Mouse (Mus musculus) cerebellum, adult 8-10 months (tissue): ENCODE measurements around the gene Fars2.

Experiments used
- DNase-seq: peaks from one replicate; pipeline ENCODE4 v3.0.0; 2022

Fars2 gene

DNA sequence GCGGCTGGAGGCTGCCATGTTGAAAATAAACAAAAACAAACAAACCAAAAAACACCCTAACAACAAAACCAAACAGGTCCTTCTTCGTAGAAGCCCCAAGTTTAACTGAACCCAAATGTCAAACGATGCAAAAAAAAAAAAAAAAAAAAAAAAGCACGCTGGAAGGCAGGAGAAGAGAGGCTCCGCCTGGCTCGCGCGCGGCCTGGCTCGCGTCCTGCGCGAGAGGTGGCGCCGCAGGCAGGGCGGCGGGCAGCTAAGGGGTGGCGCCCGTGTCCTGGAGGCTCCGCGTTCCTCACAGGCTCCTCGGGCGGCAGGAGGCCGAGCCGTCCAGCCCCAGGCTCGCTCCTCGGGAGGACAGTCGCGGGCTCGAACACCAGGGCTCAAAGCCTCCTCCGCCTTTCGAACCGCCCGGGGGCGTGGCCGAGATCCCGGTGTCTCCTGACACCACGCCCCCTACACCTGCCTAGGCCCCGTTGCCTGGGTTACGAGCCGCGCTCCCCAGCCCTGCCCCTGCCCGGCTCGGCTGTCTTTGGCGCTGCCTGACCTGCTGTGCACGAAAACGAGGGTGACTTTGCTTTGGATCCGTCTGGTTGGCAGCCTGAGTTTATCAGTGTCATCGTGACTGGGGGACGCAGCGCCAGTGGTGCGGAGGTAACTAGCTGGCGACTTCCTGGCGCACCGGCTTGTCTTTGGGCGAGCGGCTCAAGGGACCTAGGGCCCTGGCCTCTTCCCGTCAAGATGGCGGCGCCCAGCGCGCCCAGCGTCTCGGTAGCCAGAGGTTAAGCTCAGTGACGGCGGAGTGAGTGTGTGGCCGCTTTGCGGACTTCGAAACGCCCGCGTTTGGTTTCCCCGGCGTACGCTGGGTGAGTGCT lies at the start of gene Fars2, which contains the start of gene Lyrm4:
Gene Fars2 (plus strand): TSS at position 270 of the 872 bp plus-strand sequence.
Gene Lyrm4 (minus strand): TSS at position 384 of the 872 bp plus-strand sequence.
- peak; percentile 97 for DNase-seq

DNA sequence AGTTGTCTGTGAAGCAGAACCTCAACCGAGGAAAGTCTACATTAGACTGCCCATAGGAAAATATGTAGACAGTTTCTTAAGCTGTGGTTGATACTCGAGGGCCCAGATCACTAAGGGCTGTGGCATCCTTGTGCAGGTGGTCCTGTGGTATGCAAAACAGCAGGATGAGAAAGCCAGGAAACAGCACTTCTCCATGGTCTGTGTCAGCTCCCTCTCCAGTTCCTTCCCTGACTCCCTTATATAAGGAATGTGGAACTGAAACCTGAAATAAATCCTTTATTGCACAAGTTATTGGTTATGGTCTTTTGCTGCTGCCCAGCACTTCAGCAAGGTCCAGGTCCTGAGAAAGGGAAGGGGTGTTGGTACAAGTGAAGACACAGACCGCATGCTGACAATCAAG lies 42.7 kb upstream of the Fars2 start:
- no peak for DNase-seq

DNA sequence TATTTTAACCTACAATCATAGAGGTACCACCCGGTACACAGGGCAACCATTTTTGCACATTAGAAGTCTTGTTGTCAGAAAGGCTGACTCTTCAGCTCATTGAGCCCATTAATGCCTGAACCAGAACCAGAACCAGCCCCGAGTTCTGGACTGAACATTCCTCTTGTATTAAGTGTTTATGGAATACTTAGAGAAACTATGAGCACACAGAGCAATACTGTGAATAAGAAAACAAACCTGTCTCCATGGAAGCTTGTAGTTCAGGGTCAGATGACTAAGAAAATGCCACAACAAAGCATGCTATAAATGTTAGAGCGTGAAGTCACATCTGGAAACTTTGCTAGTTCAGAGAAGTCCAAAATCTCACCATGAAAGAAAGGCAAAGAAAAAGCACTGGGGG lies 35.6 kb upstream of the Fars2 start:
- DNase-seq = no peak

DNA sequence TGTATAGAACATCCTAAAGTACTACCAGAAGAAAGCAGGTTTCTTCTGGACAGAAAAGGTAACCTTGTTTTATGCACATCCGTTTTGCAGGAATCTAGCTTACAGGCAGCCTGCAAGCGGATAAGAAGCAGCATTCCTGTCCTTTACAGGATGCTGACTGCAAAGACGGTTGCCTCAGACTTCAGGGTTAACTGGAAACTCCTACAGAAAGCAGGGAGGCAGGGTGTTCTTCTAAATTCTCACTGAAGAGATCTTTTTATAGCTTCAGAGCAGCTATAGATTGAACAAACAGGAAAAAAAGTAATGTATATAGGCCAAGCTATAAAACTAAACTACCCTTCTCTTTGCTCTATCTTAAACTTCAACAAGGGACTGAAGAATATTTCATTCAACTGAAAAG lies 32.5 kb upstream of the Fars2 start:
- DNase-seq = no peak

DNA sequence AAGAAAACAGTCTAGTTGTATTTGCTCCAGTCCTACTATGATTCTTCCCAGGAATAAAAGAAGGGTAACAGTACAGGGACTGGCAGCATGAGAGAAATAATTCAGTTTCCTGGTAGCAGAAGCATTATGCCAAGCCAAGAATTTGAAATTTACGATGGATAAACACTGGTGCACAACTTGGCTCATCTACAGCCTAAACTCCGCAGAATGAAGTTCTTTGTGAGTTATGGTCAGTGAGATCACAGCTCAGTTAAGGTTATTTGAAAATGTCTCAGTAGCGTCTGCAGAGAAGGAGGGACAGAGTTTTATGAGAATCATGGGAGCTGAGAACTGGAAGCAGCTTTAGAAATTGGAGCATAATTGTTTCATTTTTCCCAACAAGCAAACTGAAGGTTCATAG lies 31.2 kb upstream of the Fars2 start:
- no peak for DNase-seq

DNA sequence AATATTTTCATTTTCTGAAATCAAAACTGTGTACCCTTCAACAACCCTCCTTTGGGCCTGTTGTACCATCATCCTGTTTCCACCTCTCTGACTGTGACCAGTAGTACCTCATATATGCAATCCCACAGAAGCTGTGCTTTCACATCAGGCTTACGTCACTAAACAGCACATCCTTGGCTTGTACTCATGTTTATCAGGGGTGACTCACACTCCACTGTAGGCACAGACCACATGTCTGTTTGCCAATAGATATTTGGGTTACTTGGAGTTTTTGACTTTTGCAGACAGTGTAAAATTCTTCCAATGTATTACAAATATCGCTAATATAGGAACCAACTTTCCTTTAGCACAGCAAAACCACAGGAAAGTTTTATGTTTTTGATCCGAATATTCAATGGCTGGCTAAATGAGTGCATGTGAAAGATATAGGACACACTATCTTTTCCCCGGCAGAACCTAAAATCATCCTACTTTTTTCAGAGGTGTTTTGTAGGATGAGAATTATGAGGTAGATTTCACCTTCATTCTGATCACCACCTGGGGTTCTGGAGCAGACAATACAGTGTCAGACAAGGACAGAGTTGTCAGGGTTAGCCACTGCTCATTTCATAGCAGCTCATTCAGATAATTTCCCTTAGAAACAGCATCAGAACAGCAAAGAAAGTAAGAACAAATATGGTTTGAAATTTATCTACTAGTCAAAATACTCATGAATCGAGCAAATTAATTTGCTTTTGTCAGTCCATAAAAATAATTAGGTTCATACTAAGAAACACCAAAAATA lies 30.4 kb upstream of the Fars2 start:
- no peak for DNase-seq

DNA sequence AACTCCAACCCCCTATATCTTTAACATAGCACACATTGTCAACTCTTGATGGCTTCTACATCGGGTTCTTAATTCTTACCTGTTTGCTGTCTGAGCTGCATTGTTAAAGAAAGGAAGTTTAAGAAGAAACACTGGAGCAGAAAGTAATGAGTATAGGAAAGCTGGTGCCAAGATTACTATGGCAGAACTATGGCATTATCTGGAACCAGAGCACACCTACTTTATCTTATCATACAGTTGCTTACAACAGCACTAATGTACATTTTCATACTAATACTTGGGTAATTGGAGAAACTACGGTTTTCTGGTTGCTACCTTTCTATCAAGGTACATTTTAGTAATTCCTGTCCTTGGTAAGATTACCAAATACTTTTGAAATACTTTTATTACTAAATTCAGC lies 29.8 kb upstream of the Fars2 start:
- DNase-seq = no peak

DNA sequence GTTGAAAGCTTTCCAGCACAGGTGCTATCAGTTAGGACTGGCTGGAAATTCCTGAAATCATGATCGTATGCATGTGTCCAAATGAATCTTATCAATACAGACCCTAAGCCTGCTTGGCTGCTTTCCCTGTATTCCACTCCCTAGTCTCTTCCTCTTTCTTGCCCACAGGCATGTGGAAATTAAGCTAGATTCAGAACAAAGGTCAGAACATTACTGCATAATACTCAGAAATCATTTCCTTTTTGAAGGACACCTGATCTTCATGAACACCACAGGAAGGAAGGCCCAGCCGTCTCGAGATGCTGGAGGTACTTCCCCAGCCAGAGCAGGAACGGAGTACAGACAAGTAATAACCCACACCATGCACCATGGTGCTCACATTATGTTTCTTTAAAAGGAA lies 29.0 kb upstream of the Fars2 start:
- DNase-seq = no peak

DNA sequence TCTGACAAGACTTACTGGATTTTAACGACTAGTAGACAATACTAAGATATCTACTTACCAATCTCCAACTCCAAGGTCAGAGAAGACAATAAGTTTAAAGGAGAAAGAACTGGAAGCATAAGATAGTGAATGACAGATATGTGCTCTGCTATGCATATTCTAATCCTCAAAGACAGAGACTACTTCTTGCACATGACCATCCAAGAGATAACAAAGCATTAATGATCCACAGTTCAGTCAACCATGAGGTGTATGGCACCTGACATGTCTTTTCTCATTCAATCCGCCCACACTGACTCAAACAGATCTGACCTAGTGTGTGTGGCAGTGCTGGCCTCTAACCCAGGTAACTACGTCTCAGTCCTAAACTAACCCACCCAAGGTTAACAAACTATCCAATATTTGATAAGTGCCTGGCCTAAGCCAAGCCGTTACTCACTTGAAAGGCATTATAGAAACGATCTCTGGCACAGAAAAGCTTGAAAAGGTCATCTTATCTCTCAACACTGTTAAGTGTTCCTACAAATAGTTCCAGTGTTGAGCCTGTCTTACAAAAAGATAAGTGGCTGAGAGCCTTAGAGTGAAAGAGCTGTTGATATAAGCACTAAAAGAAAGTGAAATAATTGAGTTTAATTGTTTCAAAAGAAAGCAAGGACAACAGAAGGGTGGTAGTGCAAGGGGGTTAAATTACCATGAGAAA lies 20.4 kb upstream of the Fars2 start:
- DNase-seq = no peak

DNA sequence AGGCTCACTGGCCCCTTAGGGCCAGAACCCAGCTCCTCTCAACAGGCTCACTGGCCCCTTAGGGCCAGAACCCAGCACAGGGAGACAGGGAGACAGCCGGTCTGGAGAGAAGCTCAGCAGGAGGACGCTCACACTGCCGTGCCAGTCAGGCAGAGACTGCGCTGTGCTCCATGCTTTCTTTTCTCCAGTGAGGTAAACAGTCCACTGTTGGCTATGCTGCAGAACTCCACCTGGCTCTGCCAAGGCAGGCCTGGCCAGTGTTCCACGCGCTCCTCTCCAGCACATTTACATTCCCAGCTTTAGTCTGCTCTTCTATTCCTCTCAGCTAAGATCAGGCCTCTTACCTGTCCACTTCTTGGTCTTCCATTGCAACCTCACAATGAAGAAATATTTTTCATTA lies 11.6 kb upstream of the Fars2 start:
- DNase-seq = peak; percentile 39

DNA sequence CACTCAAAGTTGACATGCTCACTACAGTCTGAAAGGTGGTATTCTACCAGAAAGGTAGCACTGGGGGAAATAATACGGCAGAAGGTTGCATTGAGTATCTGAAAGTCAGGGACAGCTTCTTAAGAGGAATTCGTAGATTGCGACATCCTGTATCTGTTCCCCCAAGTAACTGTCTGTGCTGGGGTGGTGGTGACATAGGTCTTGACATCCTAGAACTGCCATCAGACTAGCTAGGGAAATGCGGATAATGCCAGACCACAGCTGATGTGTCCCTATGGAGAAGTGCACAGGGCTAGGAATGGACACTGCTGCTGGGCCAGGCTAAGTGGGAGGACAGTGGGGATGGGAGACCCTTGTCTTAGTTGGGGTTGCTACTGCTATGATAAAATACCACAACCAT lies 8.7 kb upstream of the Fars2 start:
- no peak for DNase-seq

DNA sequence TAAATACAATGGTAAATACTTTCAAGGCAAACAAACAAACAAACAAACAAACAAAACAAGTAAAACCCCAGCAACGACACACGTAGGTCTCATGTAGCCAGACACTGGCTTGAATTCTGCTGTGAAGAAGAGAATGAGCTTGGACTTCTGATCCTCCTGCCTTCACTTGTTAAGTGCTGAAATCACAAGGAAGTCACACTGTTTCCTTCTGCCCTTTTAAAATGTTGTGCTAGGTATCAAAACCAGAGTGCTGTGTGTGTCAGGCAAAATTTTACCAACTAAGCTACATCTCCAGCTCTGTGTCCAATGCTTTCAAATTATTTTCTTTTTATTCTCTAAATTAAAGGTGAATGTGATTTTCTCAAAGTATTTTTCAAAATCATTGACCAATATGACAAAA lies 5.9 kb upstream of the Fars2 start:
- no peak for DNase-seq

DNA sequence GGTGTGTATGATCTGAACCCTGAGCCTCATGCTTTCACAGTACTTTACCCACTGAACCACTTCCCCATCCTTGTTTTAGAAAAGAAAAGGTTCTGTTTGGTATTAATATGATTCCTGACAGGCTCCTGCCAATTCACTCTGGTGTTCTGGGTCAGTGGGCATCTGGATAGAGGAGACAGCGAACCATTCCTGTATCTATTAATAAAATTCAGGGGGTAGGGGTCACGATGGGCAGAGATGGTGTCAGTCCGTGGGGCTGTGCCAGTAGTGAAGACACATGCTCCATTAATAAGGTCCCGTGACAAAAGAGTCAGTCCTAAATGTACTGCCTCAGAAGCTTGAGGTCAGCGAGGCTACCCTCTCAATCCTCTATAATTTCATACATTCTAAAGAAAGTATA lies 4.0 kb upstream of the Fars2 start:
- DNase-seq = no peak

DNA sequence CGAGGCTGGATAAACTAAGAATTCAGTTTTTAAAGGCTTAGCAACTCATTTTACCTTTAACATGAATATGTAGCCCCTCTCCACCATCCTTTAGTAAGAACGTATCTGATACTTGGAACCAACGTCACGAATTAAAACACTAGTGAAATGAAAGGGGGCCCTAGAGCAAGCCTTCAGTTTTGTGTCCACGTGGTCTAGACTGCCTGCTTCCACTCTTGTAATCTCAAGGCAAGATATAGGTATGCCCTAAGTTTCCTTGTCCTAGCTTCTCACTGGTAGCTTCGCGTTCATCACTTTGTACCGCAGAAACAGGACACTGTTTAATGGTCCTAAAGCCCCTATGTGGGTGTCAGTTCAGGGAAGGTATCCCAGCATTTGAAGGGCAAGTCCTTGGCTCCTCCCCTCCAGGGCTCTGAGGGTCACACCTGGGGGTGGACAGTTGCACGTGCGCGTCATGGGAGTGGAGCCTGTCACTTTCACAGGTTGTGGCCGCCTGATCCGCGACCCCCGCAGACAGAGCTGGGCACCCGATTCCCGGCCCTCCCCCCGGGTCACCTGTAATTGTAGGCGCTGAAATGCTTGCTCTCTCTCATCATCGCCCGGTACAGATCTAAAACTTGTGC lies 581 bp upstream of the Fars2 start:
- peak; percentile 47 for DNase-seq

DNA sequence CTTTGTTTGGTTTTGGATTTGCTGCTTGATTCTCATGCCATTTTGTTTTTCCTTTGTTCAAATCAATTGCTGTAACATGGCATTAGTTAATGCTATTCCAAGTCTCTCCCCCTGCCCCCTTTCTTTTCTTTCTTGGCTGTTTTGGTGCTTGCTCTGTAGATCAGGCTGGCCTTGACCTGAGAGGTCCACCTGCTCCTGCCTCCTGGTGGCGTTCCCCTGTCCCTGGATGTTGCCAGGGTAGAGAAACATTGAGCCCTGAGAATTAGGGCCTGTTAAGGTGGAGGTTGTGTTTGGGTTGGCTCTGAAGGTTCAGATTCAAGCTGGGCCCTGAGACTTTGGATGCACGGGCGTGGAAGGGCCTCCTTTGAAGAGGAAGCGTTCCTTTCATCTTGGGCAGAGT lies 2.5 kb downstream of the Fars2 start:
- DNase-seq = no peak

DNA sequence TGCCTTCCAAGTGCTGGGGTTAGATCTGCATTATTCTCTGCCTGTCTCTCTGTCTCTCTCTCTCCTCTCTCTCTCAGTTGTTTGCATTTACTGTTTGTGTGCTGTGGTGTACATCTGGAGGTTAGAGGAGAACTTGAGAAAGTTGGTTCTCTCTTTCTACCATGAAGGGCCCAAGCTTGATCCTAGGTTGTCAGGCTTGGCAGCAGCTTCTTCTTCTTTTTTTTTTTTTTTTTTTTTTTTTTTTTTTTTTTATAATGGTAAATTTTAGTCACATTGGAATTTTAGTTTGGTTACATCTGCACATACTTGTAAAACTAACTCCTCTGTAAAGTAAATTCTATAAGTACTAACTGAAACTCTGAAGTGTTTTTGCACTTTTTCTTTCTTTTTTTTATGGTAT lies 3.4 kb downstream of the Fars2 start:
- DNase-seq = no peak

DNA sequence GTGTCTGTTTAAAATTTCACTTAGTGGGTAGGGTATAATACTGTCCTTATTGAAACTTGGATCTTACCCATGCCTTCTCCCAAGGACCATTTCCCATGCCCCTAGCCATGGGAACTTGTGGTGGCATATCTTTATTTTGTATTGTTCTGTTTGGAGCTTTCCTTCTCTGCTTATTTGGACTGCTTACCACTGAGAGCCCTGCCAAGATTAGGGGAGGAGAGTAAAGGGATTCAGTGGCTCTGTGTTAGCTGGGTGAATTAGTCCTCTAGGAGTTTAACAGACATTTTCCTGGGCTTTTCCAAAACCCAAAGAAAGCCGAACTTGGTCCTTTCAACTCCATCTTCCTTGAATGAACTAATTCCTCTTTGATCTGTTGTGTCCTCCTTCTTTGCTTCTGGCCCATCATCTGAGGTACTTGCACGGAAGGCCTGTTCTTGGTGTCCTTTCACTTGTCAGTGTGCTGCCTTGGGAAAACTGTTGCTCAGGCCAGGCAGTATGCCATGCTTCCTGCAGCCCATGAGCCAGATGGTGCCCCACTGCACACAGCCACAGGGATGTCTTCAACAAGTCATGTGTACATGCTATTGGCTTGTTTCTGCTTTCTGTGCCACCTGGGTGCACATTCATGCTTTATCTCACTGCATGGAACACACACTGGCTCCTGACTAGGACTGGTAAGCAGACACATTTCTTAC lies 12.3 kb downstream of the Fars2 start:
- DNase-seq = no peak

DNA sequence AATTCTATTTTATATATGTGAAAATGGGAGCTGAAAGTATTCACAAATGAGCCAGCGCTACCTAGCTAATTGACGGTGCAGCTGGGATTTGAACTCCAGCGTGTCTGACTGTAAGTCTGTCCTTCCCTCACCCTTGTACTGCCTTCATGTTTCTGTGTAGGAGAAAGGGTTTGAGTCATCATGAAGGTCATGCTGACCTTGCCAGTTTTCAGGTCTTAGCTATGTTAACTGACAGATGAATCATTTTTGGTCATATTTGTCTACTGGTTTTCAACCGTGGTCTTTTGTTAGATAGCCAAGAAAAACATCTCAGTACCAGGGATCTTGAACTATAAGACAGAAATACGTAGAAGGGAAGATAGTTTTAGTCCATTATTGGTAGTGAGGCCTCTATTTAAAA lies 14.2 kb downstream of the Fars2 start:
- no peak for DNase-seq

DNA sequence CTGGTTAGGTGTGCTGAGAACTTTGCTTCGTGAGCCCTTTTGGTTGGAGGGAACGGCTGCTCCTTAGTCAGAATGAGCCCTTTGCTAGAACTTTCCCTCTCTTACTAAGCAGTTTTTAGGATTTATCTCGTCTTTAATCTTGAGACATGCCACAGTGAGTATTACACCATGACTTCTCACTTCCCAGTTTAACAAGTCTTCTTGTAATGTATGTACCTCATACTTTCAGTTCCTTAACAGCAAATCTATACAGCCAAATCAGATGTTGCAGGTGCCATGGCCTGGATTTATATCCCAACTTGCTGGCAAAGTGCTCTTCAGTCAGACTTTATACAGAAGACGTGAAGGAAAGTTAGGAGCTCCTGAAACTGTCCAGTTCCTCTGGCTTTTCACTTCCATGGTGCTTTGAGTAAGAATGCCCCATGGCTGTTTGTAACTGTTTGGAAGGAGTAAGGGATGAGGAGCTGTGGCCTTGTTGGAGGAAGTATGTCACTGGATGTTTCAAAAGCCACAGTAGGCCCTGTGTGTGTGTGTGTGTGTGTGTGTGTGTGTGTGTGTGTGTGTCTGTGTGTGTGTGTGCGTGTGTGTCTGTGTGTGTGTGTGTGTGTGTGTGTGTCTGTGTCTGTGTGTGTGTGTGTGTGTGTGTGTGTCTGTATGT lies 14.9 kb downstream of the Fars2 start:
- DNase-seq = no peak

DNA sequence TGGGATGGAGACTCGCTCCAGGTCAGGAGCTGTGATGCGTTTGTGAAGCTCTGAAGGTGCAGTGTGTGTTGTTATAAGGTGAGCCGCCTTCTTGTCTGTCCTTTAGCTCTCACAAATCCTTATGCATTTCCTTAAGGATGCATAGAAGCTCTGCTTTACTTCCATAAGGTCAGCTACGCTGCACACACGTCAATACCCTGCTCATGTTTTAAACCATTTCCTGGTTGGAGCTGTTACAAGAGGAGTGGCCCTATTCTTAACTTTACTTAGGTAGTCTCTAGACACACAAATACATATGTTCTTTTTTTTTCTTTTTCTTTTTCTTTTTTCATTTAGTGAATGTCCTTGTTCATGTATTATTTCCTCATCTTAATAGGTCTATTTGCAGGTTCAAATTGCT lies 22.5 kb downstream of the Fars2 start:
- DNase-seq = no peak

DNA sequence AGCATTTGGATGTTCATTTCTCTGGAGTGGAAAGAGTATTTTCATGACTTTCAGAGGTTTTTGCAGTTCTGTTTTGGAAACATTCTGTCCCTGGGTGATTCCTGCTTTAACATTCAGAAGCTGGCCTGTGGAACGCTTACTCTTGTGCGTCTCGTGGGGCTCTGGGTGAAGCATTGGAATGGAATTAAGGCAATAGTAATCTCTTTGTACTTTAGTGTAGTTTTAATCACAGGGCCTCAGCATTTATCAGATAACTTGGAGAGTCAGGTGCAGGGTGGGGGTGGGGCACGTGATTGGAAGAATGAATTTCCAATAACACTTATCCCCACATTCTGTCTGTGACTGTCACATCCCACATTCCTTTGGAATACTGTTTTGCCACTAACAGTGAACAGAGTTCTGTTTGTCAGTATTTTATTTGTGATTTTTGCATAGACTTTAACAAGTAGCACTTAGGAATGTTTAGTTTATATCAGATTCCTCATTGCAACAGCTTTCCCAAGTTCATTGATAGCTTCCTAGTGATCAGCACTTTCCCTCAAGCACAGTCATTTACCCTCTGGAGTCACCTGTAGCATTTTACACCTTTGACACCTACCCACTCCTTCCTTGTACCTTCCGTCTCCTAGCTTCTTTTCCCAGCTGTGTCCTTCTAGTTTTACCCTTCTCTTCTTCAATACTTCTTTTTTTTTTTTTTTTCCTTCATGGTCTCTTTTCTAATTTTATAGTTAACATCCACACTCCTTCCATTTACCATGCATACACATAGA lies 23.2 kb downstream of the Fars2 start:
- no peak for DNase-seq
